Mouse (Mus musculus) heart, embryonic 15.5 days (tissue): Measurements from ENCODE around the gene Agbl3. TPM values are rescaled to one million over a fixed set of nuclear protein-coding genes. Genes with fewer than 3 reads are reported as not detected.

ENCODE experiments used
- ATAC-seq: fragments of 200-750 bp; cut with Nextera tagmentation; replicated peaks from 2 replicates; pipeline ENCODE4 v1.8.0; 2017; ENCODE audit warnings: low read depth, moderate TSS enrichment; ENCODE audit not compliant: insufficient number of reproducible peaks, insufficient read depth, low FRiP score
- H3K27ac ChIP-seq: fragments of 300-500 bp; sonication (generic); 2 replicates; pipeline ENCODE4 v1.5.1; 2015; ENCODE audit warnings: mild to moderate bottlenecking, inconsistent platforms
- H3K27me3 ChIP-seq: fragments of 300-500 bp; sonication (generic); 2 replicates; pipeline ENCODE4 v1.6.1; 2015; ENCODE audit warnings: inconsistent platforms
- H3K36me3 ChIP-seq: fragments of 300-500 bp; sonication (generic); 2 replicates; pipeline ENCODE4 v1.6.1; 2015; ENCODE audit warnings: mild to moderate bottlenecking, inconsistent platforms
- H3K4me1 ChIP-seq: fragments of 300-500 bp; sonication (generic); replicated peaks from 2 replicates; pipeline ENCODE4 v1.6.1; 2015; ENCODE audit warnings: inconsistent platforms
- H3K4me2 ChIP-seq: fragments of 300-500 bp; sonication (generic); 2 replicates; pipeline ENCODE4 v1.6.1; 2015; ENCODE audit warnings: inconsistent platforms, mild to moderate bottlenecking, moderate library complexity
- H3K4me3 ChIP-seq: fragments of 300-500 bp; sonication (generic); 2 replicates; pipeline ENCODE4 v1.5.1; 2015; ENCODE audit warnings: mild to moderate bottlenecking, inconsistent platforms
- H3K9ac ChIP-seq: fragments of 300-500 bp; sonication (generic); 2 replicates; pipeline ENCODE4 v1.6.1; 2015; ENCODE audit warnings: mild to moderate bottlenecking, inconsistent platforms
- H3K9me3 ChIP-seq: fragments of 300-500 bp; sonication (generic); replicated peaks from 2 replicates; pipeline ENCODE4 v1.6.1; 2016; ENCODE audit warnings: inconsistent platforms
- WGBS: fragments of 180-500 bp; shearing (Covaris S2); methylation state at CpG from one replicate; pipeline ENCODE4 v1.1.7; 2015; ENCODE audit warnings: mixed read lengths; 5-methylcytosine and 5-hydroxymethylcytosine counted together
- polyA plus RNA-seq: library from polyadenylated mRNA; unstranded; fragments of >200 nt; fragmentation: Nextera tagmentation; extraction: Ambion mirVana; gene quantifications from 2 replicates; pipeline ENCODE4 v1.2.1, GENCODE M21; 2015

Gene Agbl3
- polyA plus RNA-seq = 4.2 and 5.2 TPM in 2 replicates

DNA sequence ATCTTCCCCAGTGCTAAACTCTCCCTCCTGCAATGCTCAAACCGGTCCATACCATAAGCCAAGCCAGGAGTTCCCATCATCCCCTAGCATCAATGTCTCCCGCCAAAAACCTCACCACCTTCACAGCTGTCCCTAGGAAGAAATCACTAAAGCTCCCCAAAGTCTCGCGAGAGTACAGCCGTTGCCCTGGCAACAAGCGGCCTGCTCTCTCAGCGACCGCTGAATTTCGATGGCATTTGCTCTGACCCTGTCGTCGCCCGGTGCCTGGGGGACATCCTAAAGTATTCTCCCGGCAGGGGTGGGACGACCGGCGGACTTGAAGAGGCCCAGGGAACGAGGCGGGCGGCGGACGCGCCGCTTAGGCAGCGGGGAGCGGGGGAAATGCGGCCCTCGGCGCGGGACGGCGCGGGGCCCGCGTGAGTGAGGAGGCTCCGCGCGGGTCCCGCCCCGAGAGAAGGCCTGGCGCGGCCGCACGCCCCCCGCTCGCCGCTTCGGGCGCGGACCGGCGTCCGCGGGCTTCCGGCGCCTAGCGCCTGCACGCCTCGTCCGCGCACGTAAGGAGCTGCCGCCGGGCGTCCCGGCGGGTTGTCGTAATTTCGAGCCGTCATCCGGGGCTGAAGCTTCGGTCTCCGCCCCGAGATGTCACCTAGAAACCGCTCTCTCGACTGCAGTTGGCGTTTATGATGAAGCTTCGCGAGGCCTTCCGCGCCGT, at the start of gene Agbl3:
Gene Agbl3, plus strand, starts transcription at position 202 of the 712 bp plus-strand sequence.
- H3K4me3 ChIP-seq = peak within 1 kb of the TSS; percentile 68
- H3K4me2 ChIP-seq = peak within 1 kb of the TSS; percentile 69
- H3K4me1 ChIP-seq = no peaks in the 10 kb centered on the region; the same call in 1 of the 2 replicates
- peak; percentile 92 for ATAC-seq
- H3K9me3 ChIP-seq = no peaks in the 10 kb centered on the region
- H3K27ac ChIP-seq = peak within 1 kb of the TSS; percentile 98
- H3K27me3 ChIP-seq = no peaks in the 10 kb centered on the region
- under 1% methylated on average over 80 of the region's 81 CpGs for WGBS
- H3K9ac ChIP-seq = peak within 1 kb of the TSS; percentile 82
- 0 out of 2 replicates have a peak, but pooled peaks cover 2% of the 10 kb centered on the region for H3K36me3 ChIP-seq

GRCm38 (mm10) chr6:34731007-34731406, 49.2 kb upstream of the Agbl3 start:
- Histone ChIP-seq H3K4me1 (peaks cover 40% of the 10 kb centered on the region), H3K36me3 (no peaks in the 10 kb centered on the region), H3K4me2 (no peak overlapping the region), H3K4me3 (no peak overlapping the region), H3K27ac (no peak overlapping the region), H3K9me3 (no peaks in the 10 kb centered on the region), H3K9ac (no peak overlapping the region), H3K27me3 (no peaks in the 10 kb centered on the region)
- no peak for ATAC-seq
- WGBS = 64% methylated on average over 6 of the region's 6 CpGs

- H3K27ac ChIP-seq = no peak overlapping the region
Observed at GRCm38 (mm10) chr6:34731529-34731928, 48.7 kb upstream of the Agbl3 start.

GRCm38 (mm10) chr6:34734940-34735695, 45.1 kb upstream of the Agbl3 start:
- peak overlapping the region; percentile 11; the same call in 1 of the 2 replicates for H3K27ac ChIP-seq

More at GRCm38 (mm10) chr6:34731529-34731928, 48.7 kb upstream of the Agbl3 start:
- Histone ChIP-seq H3K4me3 (no peak overlapping the region), H3K27me3 (no peaks in the 10 kb centered on the region), H3K4me2 (no peak overlapping the region), H3K9me3 (no peaks in the 10 kb centered on the region), H3K4me1 (peaks cover 38% of the 10 kb centered on the region), H3K36me3 (no peaks in the 10 kb centered on the region), H3K9ac (no peak overlapping the region)
- no peak for ATAC-seq
- whole genome bisulfite sequencing = 78% methylated on average over 9 of the region's 9 CpGs

GRCm38 (mm10) chr6:34736934-34737333, 43.3 kb upstream of the Agbl3 start:
- no peak overlapping the region for H3K4me3 ChIP-seq
- H3K4me1 ChIP-seq = peaks cover 10% of the 10 kb centered on the region
- no peaks in the 10 kb centered on the region for H3K9me3 ChIP-seq
- H3K9ac ChIP-seq = no peak overlapping the region
- no peak overlapping the region for H3K4me2 ChIP-seq
- no peaks in the 10 kb centered on the region for H3K27me3 ChIP-seq
- 63% methylated on average over 2 of the region's 2 CpGs for WGBS
- ATAC-seq = no peak
- H3K27ac ChIP-seq = no peak overlapping the region
- H3K36me3 ChIP-seq = peaks cover 4% of the 10 kb centered on the region

More at GRCm38 (mm10) chr6:34734940-34735695, 45.1 kb upstream of the Agbl3 start:
- 49% methylated on average over 13 of the region's 13 CpGs for WGBS
- ATAC-seq = no peak
- H3K4me2 ChIP-seq = no peak overlapping the region
- H3K4me3 ChIP-seq = no peak overlapping the region
- no peaks in the 10 kb centered on the region for H3K27me3 ChIP-seq
- H3K4me1 ChIP-seq = peaks cover 18% of the 10 kb centered on the region
- H3K9ac ChIP-seq = no peak overlapping the region
- H3K9me3 ChIP-seq = no peaks in the 10 kb centered on the region
- H3K36me3 ChIP-seq = no peaks in the 10 kb centered on the region

DNA sequence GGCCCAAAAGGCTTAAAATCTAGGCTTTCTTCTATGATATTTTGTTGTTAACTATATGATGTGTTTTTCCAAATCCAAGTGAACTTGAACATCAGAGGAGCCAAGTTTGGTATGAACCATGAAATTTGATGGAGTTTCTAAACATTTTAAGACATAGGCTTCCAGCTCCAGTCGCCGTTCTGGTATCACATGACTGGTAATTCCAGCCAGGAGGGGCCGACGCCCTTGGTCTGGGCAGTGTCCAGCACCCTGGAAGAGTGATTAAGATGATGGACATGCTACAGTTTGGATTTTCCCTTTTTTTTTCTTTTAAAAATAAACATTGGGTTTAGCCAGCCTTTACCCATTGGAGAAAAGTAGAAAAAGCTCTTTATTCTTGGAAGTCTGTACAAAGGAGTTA, 36.3 kb upstream of the Agbl3 start:
- Histone ChIP-seq H3K4me2 (no peak overlapping the region), H3K9ac (no peak overlapping the region), H3K4me3 (no peak overlapping the region), H3K4me1 (no peaks in the 10 kb centered on the region; the same call in 1 of the 2 replicates), H3K27me3 (no peaks in the 10 kb centered on the region), H3K27ac (no peak overlapping the region), H3K9me3 (no peaks in the 10 kb centered on the region), H3K36me3 (peaks cover 35% of the 10 kb centered on the region)
- 64% methylated on average over 4 of the region's 4 CpGs for WGBS
- no peak for ATAC-seq

DNA sequence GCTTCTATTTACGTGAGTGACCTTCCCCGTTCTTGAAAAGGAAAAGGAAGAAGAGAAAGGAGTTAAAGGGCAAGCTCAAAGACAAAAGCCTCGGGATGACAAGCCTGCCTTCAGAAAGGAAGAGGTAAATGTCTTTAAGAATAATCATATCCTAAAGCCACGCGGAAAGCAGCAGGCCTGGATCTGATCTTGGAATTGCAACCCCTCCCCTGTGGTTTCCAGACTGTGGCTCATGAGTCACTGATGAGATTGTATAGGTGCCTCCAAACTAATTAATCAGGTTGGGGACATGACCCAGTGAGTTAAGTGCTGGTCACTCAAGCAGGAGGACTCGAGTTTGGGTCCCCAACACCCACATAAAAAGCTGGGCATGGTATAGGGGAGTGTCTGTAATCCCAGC, 32.4 kb upstream of the Agbl3 start:
- WGBS = 64% methylated on average over 6 of the region's 6 CpGs
- no peak for ATAC-seq

GRCm38 (mm10) chr6:34748566-34748965, 31.7 kb upstream of the Agbl3 start:
- H3K27me3 ChIP-seq = no peaks in the 10 kb centered on the region
- no peak overlapping the region for H3K27ac ChIP-seq
- peaks cover 24% of the 10 kb centered on the region for H3K36me3 ChIP-seq
- no peaks in the 10 kb centered on the region for H3K9me3 ChIP-seq
- no peak overlapping the region for H3K4me3 ChIP-seq
- WGBS = 81% methylated on average over 11 of the region's 11 CpGs
- H3K9ac ChIP-seq = no peak overlapping the region
- peaks cover 14% of the 10 kb centered on the region for H3K4me1 ChIP-seq
- ATAC-seq = no peak
- H3K4me2 ChIP-seq = no peak overlapping the region

More for the DNA sequence above, 32.4 kb upstream of the Agbl3 start:
- Histone ChIP-seq H3K36me3 (peaks cover 29% of the 10 kb centered on the region), H3K9me3 (no peaks in the 10 kb centered on the region), H3K27me3 (no peaks in the 10 kb centered on the region), H3K27ac (no peak overlapping the region), H3K9ac (no peak overlapping the region), H3K4me3 (no peak overlapping the region), H3K4me2 (no peak overlapping the region), H3K4me1 (peaks cover 14% of the 10 kb centered on the region)

- H3K9ac ChIP-seq = no peak overlapping the region
- H3K27ac ChIP-seq = no peak overlapping the region
- no peak overlapping the region for H3K4me3 ChIP-seq
- peaks cover 24% of the 10 kb centered on the region for H3K36me3 ChIP-seq
- peaks cover 14% of the 10 kb centered on the region for H3K4me1 ChIP-seq
- no peaks in the 10 kb centered on the region for H3K27me3 ChIP-seq
- ATAC-seq = no peak
- H3K4me2 ChIP-seq = no peak overlapping the region
- WGBS = 63% methylated on average over 6 of the region's 6 CpGs
- no peaks in the 10 kb centered on the region for H3K9me3 ChIP-seq
Observed at GRCm38 (mm10) chr6:34749526-34749925, 30.7 kb upstream of the Agbl3 start.

GRCm38 (mm10) chr6:34750487-34751120, 29.6 kb upstream of the Agbl3 start:
- no peak for ATAC-seq
- H3K4me1 ChIP-seq = peaks cover 14% of the 10 kb centered on the region
- no peak overlapping the region for H3K4me2 ChIP-seq
- H3K4me3 ChIP-seq = no peak overlapping the region
- H3K27me3 ChIP-seq = no peaks in the 10 kb centered on the region
- H3K9me3 ChIP-seq = no peaks in the 10 kb centered on the region
- H3K9ac ChIP-seq = no peak overlapping the region
- peak overlapping the region; percentile 47 for H3K27ac ChIP-seq
- WGBS = 60% methylated on average over 7 of the region's 7 CpGs
- peaks cover 27% of the 10 kb centered on the region for H3K36me3 ChIP-seq

- Histone ChIP-seq H3K4me1 (peaks cover 14% of the 10 kb centered on the region), H3K4me3 (no peak overlapping the region), H3K9me3 (no peaks in the 10 kb centered on the region), H3K4me2 (no peak overlapping the region), H3K27ac (no peak overlapping the region), H3K27me3 (no peaks in the 10 kb centered on the region), H3K36me3 (peaks cover 33% of the 10 kb centered on the region), H3K9ac (no peak overlapping the region)
- no peak for ATAC-seq
Observed at GRCm38 (mm10) chr6:34751625-34752024, 28.6 kb upstream of the Agbl3 start.
